Mouse (Mus musculus) heart, embryonic 14.5 days (tissue): ENCODE measurements around the gene Armh3. TPM values are rescaled to one million over a fixed set of nuclear protein-coding genes. Genes with fewer than 3 reads are reported as not detected.

Source experiments
- ATAC-seq: fragments of 200-750 bp; cut with Nextera tagmentation; 2 replicates; pipeline ENCODE4 v1.8.0; 2017; ENCODE audit warnings: low read depth, moderate TSS enrichment; ENCODE audit not compliant: insufficient number of reproducible peaks, insufficient read depth, low FRiP score
- H3K27ac ChIP-seq, 2 experiments: fragments of 200-500 bp in 1 of 2; fragments of 300-500 bp in 1 of 2; sonication (generic) in 1 of 2; replicated peaks in 1 of 2; 2 replicates each; pipeline ENCODE4 v1.5.1; 2012 to 2014; ENCODE audit warnings: low read depth in 2 of 2, low read length in 2 of 2, control low read depth in 1 of 2, mild to moderate bottlenecking in 1 of 2, mixed read lengths in 1 of 2; ENCODE audit not compliant: control insufficient read depth in 1 of 2, insufficient read depth in 1 of 2
- H3K27me3 ChIP-seq: fragments of 300-500 bp; sonication (generic); 2 replicates; pipeline ENCODE4 v1.6.1; 2014; ENCODE audit warnings: mild to moderate bottlenecking, low read length, control low read depth; ENCODE audit not compliant: control insufficient read depth, insufficient read depth
- H3K36me3 ChIP-seq: fragments of 300-500 bp; sonication (generic); 2 replicates; pipeline ENCODE4 v1.6.1; 2014; ENCODE audit warnings: mild to moderate bottlenecking, control low read depth, low read length, mixed read lengths; ENCODE audit not compliant: control insufficient read depth, insufficient read depth
- H3K4me1 ChIP-seq, 2 experiments: fragments of 200-500 bp in 1 of 2; fragments of 300-500 bp in 1 of 2; sonication (generic) in 1 of 2; 2 replicates each; pipeline ENCODE4 v1.6.1; 2012 to 2014; ENCODE audit warnings: low read length in 2 of 2, control low read depth in 1 of 2, mixed read lengths in 1 of 2; ENCODE audit not compliant: control insufficient read depth in 2 of 2, insufficient read depth in 2 of 2
- H3K4me2 ChIP-seq: fragments of 300-500 bp; sonication (generic); 2 replicates; pipeline ENCODE4 v1.6.1; 2014; ENCODE audit warnings: mild to moderate bottlenecking, low read length
- H3K4me3 ChIP-seq, 2 experiments: fragments of 200-500 bp in 1 of 2; fragments of 300-500 bp in 1 of 2; sonication (generic) in 1 of 2; 2 replicates each; pipeline ENCODE4 v1.5.1; 2012 to 2014; ENCODE audit warnings: low read length in 2 of 2, mild to moderate bottlenecking in 2 of 2, control low read depth in 1 of 2, low read depth in 1 of 2, moderate library complexity in 1 of 2; ENCODE audit not compliant: control insufficient read depth in 1 of 2, insufficient read depth in 1 of 2
- H3K9ac ChIP-seq: fragments of 300-500 bp; sonication (generic); 2 replicates; pipeline ENCODE4 v1.6.1; 2014; ENCODE audit warnings: mild to moderate bottlenecking, low read length
- H3K9me3 ChIP-seq: fragments of 300-500 bp; sonication (generic); 2 replicates; pipeline ENCODE4 v1.6.1; 2016; ENCODE audit warnings: low read length, control low read depth; ENCODE audit not compliant: control insufficient read depth
- WGBS: fragments of 180-500 bp; shearing (Covaris S2); extraction: QIAGEN DNeasy Blood & Tissue Kit; methylation state at CpG from one replicate; pipeline ENCODE4 v1.1.7; 2014; 5-methylcytosine and 5-hydroxymethylcytosine counted together
- polyA plus RNA-seq: library from polyadenylated mRNA; unstranded; fragments of >200 nt; fragmentation: Nextera tagmentation; extraction: Ambion mirVana; gene quantifications from 2 replicates; pipeline ENCODE4 v1.2.1, GENCODE M21; 2014

Armh3 gene
- polyA plus RNA-seq, 1 experiment from 2014 or later = 14.1 TPM

DNA sequence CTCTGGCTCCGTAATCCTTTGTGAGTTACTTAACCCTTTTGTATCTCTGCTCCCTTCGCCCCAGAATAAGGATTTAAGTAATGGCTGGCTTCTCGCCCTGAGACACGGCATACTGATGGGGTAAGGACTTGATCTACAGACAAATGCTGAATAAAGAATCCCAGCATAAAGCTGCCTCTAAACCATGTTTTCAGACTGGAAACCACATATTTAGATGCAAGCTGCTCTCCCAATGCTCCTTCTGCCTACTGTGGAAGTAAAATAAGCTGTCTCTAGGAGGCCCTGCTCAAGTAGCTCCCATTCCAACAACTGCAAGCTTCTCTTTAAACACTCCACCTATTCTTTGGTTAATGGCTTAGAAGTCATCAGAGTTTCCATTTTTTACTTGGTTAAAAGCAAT, 81.8 kb downstream of the Armh3 start:
- no peak overlapping the region for H3K9ac ChIP-seq
- ATAC-seq = no peak
- H3K4me1 ChIP-seq = peaks cover 0 to 5% of the 10 kb centered on the region in 2 experiments; a peak in 1 of 4 replicates
- H3K4me3 ChIP-seq = no peak overlapping the region
- no peaks in the 10 kb centered on the region for H3K9me3 ChIP-seq
- no peaks in the 10 kb centered on the region for H3K27me3 ChIP-seq
- peaks cover 24% of the 10 kb centered on the region for H3K36me3 ChIP-seq
- H3K4me2 ChIP-seq = no peak overlapping the region
- 83% methylated on average over 4 of the region's 4 CpGs for WGBS
- no peak overlapping the region for H3K27ac ChIP-seq

DNA sequence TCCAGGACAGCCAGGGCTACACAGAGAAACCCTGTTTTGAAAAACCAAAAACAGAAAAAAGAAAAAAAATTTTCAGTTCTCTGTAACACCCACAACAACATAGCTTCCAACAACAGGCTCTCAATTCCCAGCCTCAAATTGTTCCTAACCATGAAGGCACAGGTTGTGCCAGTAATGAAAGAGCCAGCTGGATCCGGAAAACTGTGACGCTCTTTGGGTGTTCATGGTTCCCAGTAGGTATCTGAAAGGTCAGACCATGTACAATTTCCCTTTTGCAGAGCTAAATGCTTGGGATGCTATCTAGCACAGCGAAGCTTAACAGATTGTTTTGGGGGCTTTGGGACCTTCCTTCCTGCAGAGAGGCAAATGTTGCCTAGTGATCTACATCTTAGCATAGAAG, 82.3 kb downstream of the Armh3 start:
- Histone ChIP-seq H3K4me1 (peaks cover 0 to 5% of the 10 kb centered on the region in 2 experiments; a peak in 1 of 4 replicates), H3K27me3 (no peaks in the 10 kb centered on the region), H3K27ac (no peak overlapping the region), H3K36me3 (peaks cover 20% of the 10 kb centered on the region), H3K4me2 (no peak overlapping the region), H3K9me3 (no peaks in the 10 kb centered on the region), H3K9ac (no peak overlapping the region), H3K4me3 (no peak overlapping the region)
- 86% methylated on average over 3 of the region's 3 CpGs for WGBS
- no peak for ATAC-seq

DNA sequence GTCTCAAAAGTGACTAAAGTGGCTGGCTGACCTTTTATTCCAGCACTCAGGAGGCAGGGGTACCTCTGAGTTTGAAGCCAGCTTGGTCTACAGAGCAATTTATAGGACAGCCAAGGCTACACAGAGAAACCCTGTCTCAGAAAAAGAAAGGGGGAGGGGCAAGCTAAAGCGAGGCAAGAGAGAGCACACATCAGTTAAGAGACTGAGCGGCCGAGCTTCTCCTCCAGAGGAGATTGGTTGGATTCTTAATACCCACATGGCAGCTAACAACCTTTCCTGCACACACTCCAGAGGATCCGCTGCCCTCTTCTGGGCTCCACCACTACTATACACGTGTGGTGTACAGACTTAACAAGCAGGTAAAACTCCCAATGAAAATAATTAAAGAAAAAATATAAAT, 85.3 kb downstream of the Armh3 start:
- H3K4me2 ChIP-seq = no peak overlapping the region
- no peak overlapping the region for H3K27ac ChIP-seq
- H3K36me3 ChIP-seq = peaks cover 10% of the 10 kb centered on the region; the same call in 1 of the 2 replicates
- H3K9ac ChIP-seq = no peak overlapping the region
- H3K4me1 ChIP-seq = no peaks in the 10 kb centered on the region
- no peaks in the 10 kb centered on the region for H3K27me3 ChIP-seq
- H3K4me3 ChIP-seq = no peak overlapping the region
- ATAC-seq = no peak
- WGBS = 40% methylated on average over 5 of the region's 5 CpGs
- no peaks in the 10 kb centered on the region for H3K9me3 ChIP-seq

DNA sequence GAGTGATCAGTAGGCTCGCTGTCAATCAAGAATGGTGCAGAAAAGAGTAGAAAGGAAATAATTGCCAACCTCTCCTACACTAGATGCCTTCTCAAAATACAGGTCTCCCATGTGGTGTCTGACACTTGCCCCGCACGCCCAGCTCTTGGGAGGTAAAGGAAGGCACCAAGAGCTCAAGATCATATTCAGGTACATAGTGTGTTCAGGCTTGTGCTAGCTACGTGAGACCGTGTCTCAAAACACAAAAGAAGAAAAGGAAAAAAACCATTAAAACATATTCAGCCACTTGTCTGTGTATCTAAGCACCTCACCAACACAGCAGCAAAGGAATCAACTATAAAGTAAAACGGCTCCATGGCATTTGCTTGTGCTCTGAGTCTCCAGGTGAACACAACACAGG, 85.9 kb downstream of the Armh3 start:
- Histone ChIP-seq H3K9me3 (no peaks in the 10 kb centered on the region), H3K36me3 (peaks cover 10% of the 10 kb centered on the region), H3K4me3 (no peak overlapping the region), H3K4me1 (no peaks in the 10 kb centered on the region), H3K27me3 (no peaks in the 10 kb centered on the region), H3K9ac (no peak overlapping the region), H3K27ac (no peak overlapping the region), H3K4me2 (no peak overlapping the region)
- WGBS = 90% methylated on average over 6 of the region's 6 CpGs
- no peak for ATAC-seq

DNA sequence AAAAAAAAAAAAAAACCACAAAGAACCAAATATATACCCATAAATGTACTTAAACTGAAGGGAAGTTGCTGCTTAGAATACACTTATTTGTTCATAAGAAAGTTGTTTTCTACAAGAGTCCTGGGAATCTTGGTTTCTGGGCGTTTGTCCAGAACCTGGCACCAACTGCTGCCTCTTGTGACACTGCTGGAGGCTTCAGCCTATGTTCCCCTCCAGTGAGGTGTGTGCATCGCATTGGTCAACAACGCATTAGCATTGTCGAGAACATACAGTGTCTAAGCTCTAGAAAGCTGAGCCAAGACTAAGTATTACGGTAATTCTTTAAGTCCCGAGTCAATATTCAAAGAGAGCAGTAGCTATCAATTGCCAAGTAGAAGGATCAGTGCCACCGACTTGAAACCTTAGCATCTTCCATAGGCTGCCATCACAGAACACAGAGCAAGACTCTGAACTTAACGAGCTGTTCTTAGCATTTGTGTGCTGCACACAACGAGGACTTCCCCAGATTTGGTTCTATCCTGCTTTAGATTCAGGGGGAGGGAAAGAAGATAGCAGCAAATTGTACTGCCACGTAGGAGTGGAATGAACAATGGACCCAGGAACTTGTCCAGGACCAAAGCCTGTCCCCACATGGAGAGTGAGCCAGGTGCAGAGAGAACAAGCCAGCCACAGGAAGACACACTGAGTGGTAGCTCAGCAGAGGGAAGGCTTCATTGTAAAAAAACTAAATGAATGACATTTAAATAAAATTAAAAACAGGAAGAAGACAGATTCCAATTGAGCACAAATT, 86.9 kb downstream of the Armh3 start:
- H3K9ac ChIP-seq = no peak overlapping the region
- peaks cover 10% of the 10 kb centered on the region for H3K36me3 ChIP-seq
- H3K27ac ChIP-seq = no peak overlapping the region
- H3K9me3 ChIP-seq = no peaks in the 10 kb centered on the region
- no peaks in the 10 kb centered on the region for H3K4me1 ChIP-seq
- no peak overlapping the region for H3K4me2 ChIP-seq
- no peak overlapping the region for H3K4me3 ChIP-seq
- ATAC-seq = no peak
- no peaks in the 10 kb centered on the region for H3K27me3 ChIP-seq
- WGBS = 84% methylated on average over 10 of the region's 10 CpGs

DNA sequence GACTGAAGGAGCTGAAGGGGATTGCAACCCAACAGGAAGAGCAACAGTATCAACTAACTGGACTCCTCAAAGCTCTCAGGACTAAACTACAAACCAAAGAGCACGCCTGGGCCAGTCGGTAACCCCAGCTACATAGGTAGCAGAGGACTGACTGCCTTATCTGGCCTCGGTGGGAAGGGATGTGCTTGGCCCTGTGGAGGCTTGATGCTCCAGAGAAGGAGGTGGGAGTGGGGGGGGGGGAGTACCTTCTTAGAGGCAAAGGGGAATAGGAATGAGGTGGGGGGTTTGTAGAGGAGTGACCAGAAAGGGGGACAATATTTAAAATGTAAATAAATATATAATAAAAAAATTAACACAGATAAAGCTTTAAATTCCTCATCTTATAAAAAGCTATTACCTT, 90.0 kb downstream of the Armh3 start:
- no peak overlapping the region for H3K27ac ChIP-seq
- no peaks in the 10 kb centered on the region for H3K27me3 ChIP-seq
- H3K36me3 ChIP-seq = peaks cover 5% of the 10 kb centered on the region; the same call in 1 of the 2 replicates
- H3K4me2 ChIP-seq = no peak overlapping the region
- no peaks in the 10 kb centered on the region for H3K9me3 ChIP-seq
- no peak overlapping the region for H3K4me3 ChIP-seq
- peaks cover 5 to 8% of the 10 kb centered on the region in 2 experiments for H3K4me1 ChIP-seq
- H3K9ac ChIP-seq = no peak overlapping the region
- 74% methylated on average over 3 of the region's 3 CpGs for WGBS
- ATAC-seq = no peak

DNA sequence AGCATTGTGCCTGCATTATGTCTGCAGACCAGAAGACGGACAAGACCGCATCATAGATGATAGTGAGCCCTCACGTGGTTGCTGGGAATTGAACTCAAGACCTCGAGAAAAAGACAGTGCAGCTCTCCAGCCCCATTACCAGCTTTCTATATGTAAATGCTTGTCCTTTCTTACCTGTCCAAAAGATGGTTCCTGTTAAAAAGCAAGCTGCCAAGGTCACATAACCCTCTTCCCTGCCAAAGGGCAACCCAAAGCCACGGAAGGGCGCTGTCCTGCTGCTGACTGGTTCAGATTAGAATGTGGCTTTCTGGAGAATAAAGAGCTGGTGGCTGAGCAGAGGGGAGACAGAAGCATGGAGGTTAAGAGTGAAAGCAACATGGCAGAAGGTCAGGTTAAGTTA, 90.9 kb downstream of the Armh3 start:
- H3K9ac ChIP-seq = no peak overlapping the region
- 89% methylated on average over 6 of the region's 6 CpGs for WGBS
- H3K36me3 ChIP-seq = peaks cover 5% of the 10 kb centered on the region; the same call in 1 of the 2 replicates
- H3K27me3 ChIP-seq = no peaks in the 10 kb centered on the region
- no peak overlapping the region for H3K4me2 ChIP-seq
- no peak overlapping the region for H3K4me3 ChIP-seq
- no peak overlapping the region for H3K27ac ChIP-seq
- peaks cover 11 to 15% of the 10 kb centered on the region in 2 experiments for H3K4me1 ChIP-seq
- no peak for ATAC-seq
- no peaks in the 10 kb centered on the region for H3K9me3 ChIP-seq
